Mouse (Mus musculus) heart, adult 2 months (tissue): ENCODE measurements around the gene Abcc1.

Source experiments
- CTCF ChIP-seq: fragments of 200-600 bp; IDR thresholded peaks from 2 replicates; pipeline ENCODE4 v1.8.1; 2022; ENCODE audit warnings: antibody characterized with exemption, mild to moderate bottlenecking, moderate library complexity
- POLR2A ChIP-seq: fragments of 200-500 bp; IDR thresholded peaks from 2 replicates; pipeline ENCODE4 v1.6.1; 2011; ENCODE audit warnings: mild to moderate bottlenecking, low read depth, low read length, control low read depth; ENCODE audit not compliant: insufficient read depth

- TF ChIP-seq CTCF (no peak), POLR2A (no peak)
Measured at GRCm38 (mm10) chr16:14410611-14411010, 49.3 kb downstream of the Abcc1 start.
